Mouse (Mus musculus): ENCODE measurements around the gene Slc16a13. TPM values are rescaled to one million over a fixed set of nuclear protein-coding genes. Genes with fewer than 3 reads are reported as not detected.

Gene Slc16a13
- polyA plus RNA-seq, 1 experiment from 2014 or later: 14.9 TPM

- Histone ChIP-seq H3K27ac (replicated peaks) (peak within 1 kb of the TSS; percentile 49; the same call in 1 of the 2 replicates), H3K4me1 (peaks cover 62% of the 10 kb centered on the region), H3K36me3 (peaks cover 2% of the 10 kb centered on the region; the same call in 1 of the 2 replicates), H3K27me3 (peaks cover 39% of the 10 kb centered on the region), H3K9me3 (no peaks in the 10 kb centered on the region), H3K4me3 (peak within 1 kb of the TSS; percentile 32), H3K9ac (replicated peaks) (peak within 1 kb of the TSS; percentile 30), H3K4me2 (replicated peaks) (peak within 1 kb of the TSS; percentile 46)
- ATAC-seq (replicated peaks): no peak
- 2% methylated on average over 39 of the region's 39 CpGs for WGBS
Observed at GRCm38 (mm10) chr11:70229260-70230010, 8.6 kb upstream of the Slc16a13 start, which contains the start of gene Bcl6b. Gene Bcl6b, minus strand, starts transcription at chr11:70229798.

- no peaks in the 10 kb centered on the region for H3K9me3 ChIP-seq
- H3K4me2 ChIP-seq (replicated peaks): peak overlapping the region; percentile 46
- under 1% methylated on average over 19 of the region's 19 CpGs for WGBS
- no peaks in the 10 kb centered on the region for H3K36me3 ChIP-seq
- peaks cover 59% of the 10 kb centered on the region for H3K4me1 ChIP-seq
- ATAC-seq (replicated peaks): peak; percentile 41; the same call in 1 of the 2 replicates
- no peak overlapping the region for H3K27ac ChIP-seq (replicated peaks)
- H3K27me3 ChIP-seq: peaks cover 39% of the 10 kb centered on the region
- H3K9ac ChIP-seq (replicated peaks): peak overlapping the region; percentile 21; the same call in 1 of the 2 replicates
- H3K4me3 ChIP-seq: peak overlapping the region; percentile 32
Observed at GRCm38 (mm10) chr11:70228828-70229227, 8.0 kb upstream of the Slc16a13 start.

GRCm38 (mm10) chr11:70227661-70228245 lies 6.9 kb upstream of the Slc16a13 start:
- peak overlapping the region; percentile 5; the same call in 1 of the 2 replicates for H3K4me2 ChIP-seq (replicated peaks)
- no peaks in the 10 kb centered on the region for H3K36me3 ChIP-seq
- H3K4me3 ChIP-seq: 0 out of 2 replicates have a peak overlapping the region, but pooled peaks have one; percentile 36
- no peaks in the 10 kb centered on the region for H3K9me3 ChIP-seq
- ATAC-seq (replicated peaks): no peak
- peak overlapping the region; percentile 36; the same call in 1 of the 2 replicates for H3K27ac ChIP-seq (replicated peaks)
- H3K4me1 ChIP-seq: peaks cover 53% of the 10 kb centered on the region
- no peak overlapping the region for H3K9ac ChIP-seq (replicated peaks)
- peaks cover 39% of the 10 kb centered on the region for H3K27me3 ChIP-seq
- 86% methylated on average over 4 of the region's 4 CpGs for WGBS

DNA sequence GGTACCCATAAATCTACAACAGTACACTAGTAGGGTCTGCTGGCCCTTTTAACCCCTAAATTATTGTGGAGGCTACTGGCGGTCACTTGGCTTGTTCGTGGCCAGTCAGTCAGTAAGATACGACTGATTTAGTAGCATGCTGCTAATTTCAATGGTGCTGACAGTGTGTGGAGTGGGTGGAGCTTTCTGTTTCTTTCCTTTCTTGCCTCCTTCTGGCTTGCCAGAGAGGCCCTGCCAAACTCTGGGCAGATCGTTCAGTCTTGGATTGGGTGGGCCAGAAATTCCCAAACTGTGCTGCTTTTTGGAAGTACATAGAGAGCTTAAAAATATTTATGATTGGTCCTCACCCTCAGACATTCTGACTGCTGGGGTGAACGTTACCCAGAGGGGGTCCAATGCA lies 6.3 kb upstream of the Slc16a13 start:
- H3K9me3 ChIP-seq: no peaks in the 10 kb centered on the region
- peaks cover 55% of the 10 kb centered on the region for H3K4me1 ChIP-seq
- H3K4me3 ChIP-seq: peak overlapping the region; percentile 36
- peak; percentile 41; the same call in 1 of the 2 replicates for ATAC-seq (replicated peaks)
- H3K36me3 ChIP-seq: no peaks in the 10 kb centered on the region
- H3K4me2 ChIP-seq (replicated peaks): peak overlapping the region; percentile 46
- H3K27me3 ChIP-seq: peaks cover 39% of the 10 kb centered on the region
- peak overlapping the region; percentile 36 for H3K27ac ChIP-seq (replicated peaks)
- WGBS: 30% methylated on average over 5 of the region's 5 CpGs
- H3K9ac ChIP-seq (replicated peaks): peak overlapping the region; percentile 40; the same call in 1 of the 2 replicates

DNA sequence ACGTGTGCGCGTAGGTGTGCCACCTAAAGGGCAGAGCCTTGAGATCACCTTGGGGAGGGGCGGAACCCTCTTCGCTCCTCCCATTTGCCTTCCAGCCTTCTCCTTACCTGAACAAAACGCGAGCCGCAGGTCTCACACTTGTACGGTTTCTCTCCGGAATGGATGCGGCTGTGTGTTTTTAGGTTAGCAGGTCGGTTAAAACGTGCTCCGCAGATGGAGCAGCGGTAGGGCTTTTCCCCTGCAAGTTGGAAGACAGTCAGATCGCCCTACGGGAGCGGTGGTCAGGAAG lies 5.7 kb upstream of the Slc16a13 start:
- Histone ChIP-seq H3K9ac (replicated peaks) (peak overlapping the region; percentile 40), H3K4me2 (replicated peaks) (peak overlapping the region; percentile 46), H3K4me3 (peak overlapping the region; percentile 36), H3K9me3 (no peaks in the 10 kb centered on the region), H3K27me3 (peaks cover 39% of the 10 kb centered on the region), H3K27ac (replicated peaks) (peak overlapping the region; percentile 36; the same call in 1 of the 2 replicates), H3K4me1 (peaks cover 60% of the 10 kb centered on the region), H3K36me3 (no peaks in the 10 kb centered on the region)
- no peak for ATAC-seq (replicated peaks)
- WGBS: 8% methylated on average over 18 of the region's 18 CpGs

GRCm38 (mm10) chr11:70225798-70226601 lies 5.1 kb upstream of the Slc16a13 start:
- Histone ChIP-seq H3K9me3 (no peaks in the 10 kb centered on the region), H3K4me2 (replicated peaks) (peak overlapping the region; percentile 46), H3K36me3 (no peaks in the 10 kb centered on the region), H3K27ac (replicated peaks) (peak overlapping the region; percentile 36; the same call in 1 of the 2 replicates), H3K4me1 (peaks cover 62% of the 10 kb centered on the region), H3K27me3 (peaks cover 39% of the 10 kb centered on the region), H3K9ac (replicated peaks) (peak overlapping the region; percentile 40), H3K4me3 (peak overlapping the region; percentile 36)
- WGBS: 23% methylated on average over 27 of the region's 27 CpGs
- ATAC-seq (replicated peaks): no peak; the same call in 1 of the 2 replicates

DNA sequence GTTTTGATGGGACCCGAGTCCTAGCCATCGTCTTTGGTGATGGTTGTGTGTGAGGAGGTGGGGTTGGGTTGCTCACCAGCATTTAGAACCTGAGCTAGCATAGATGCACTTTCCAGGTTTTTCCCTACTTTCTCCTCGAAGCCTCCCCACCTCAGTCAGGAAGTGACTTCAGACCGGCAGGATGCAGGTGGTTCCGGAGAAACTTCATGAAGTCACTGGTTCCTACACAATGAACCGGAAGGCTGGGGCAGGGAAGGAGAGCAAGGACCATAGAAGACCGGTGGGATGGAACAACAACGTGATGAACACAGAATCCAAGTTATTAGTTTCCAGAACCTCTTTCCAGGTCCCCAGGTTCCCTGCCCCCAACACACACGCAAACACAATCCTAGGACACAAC lies 2.9 kb upstream of the Slc16a13 start:
- H3K4me1 ChIP-seq: peaks cover 55% of the 10 kb centered on the region
- H3K9me3 ChIP-seq: no peaks in the 10 kb centered on the region
- H3K27me3 ChIP-seq: peaks cover 17% of the 10 kb centered on the region
- H3K4me2 ChIP-seq (replicated peaks): no peak overlapping the region
- H3K36me3 ChIP-seq: no peaks in the 10 kb centered on the region
- no peak overlapping the region for H3K4me3 ChIP-seq
- H3K9ac ChIP-seq (replicated peaks): no peak overlapping the region
- WGBS: 95% methylated on average over 9 of the region's 9 CpGs
- no peak for ATAC-seq (replicated peaks)
- H3K27ac ChIP-seq (replicated peaks): no peak overlapping the region

DNA sequence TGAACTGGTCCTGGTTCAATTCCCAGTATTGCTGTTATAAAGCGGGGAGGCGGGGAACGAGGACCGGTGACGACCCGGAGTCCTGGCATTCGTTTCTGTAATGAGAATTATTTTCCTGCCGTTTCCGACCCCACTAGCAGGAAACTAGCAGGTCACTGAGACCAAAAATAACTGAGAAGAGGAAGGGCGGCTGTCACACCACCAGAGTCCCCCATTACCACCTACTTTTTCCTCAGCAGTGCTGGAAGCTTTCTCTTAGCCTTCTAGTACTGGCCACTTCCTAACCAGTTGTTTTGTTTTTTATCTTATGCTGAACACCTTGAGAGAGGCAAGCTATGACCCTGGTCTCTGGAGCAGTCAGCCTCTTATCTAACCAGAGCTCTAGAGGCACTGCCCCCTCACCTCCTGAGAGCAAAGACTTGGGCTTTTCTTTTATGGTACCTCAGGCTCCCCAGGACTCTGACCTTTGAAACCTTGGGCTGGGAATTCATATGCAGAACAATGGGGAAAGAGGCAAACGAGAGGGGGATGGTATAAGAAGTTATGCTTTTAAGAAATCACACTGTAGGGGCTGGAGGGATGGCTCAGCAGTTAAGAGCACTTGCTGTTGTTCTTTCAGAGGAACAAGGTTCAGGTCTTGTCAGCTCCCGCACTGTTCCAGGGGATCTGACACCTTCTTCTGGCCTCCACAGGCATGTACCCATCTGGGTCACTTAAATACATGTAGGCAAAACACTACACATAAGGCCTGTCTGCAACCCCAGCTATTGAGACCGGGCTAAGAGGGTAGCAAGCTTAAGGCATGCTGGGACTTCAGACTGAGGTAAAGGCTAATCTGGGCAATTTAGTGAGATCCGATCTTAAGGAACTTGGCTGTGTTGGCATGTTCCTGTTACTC lies 988 bp upstream of the Slc16a13 start:
- peaks cover 42% of the 10 kb centered on the region for H3K4me1 ChIP-seq
- H3K4me2 ChIP-seq (replicated peaks): peak overlapping the region; percentile 82
- H3K9me3 ChIP-seq: no peaks in the 10 kb centered on the region
- ATAC-seq (replicated peaks): no peak
- peak overlapping the region; percentile 93 for H3K27ac ChIP-seq (replicated peaks)
- H3K27me3 ChIP-seq: peaks cover 8% of the 10 kb centered on the region; the same call in 1 of the 2 replicates
- H3K4me3 ChIP-seq: peak overlapping the region; percentile 64
- H3K9ac ChIP-seq (replicated peaks): peak overlapping the region; percentile 72
- H3K36me3 ChIP-seq: no peaks in the 10 kb centered on the region; the same call in 1 of the 2 replicates
- WGBS: 8% methylated on average over 14 of the region's 14 CpGs

DNA sequence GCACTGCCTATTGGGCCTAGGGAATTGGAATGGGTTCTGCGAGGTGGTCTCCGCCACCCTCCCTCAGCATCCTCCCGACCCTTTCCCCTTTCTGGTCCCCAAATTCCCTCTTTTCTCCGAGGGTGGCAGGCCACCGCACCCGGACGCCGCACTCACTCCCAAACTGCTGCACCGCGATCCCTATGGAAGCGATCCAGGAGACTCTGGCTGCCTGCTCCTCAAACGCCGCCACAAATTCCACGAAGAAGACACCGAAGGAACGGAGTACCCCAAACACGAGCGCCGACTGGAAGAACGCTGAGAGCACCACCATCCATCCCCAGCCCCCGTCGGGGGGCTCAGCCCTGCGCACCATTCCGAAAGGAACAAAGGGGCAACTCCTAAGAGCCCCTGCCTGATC lies 541 bp downstream of the Slc16a13 start:
- peak; percentile 4; the same call in 1 of the 2 replicates for ATAC-seq (replicated peaks)
- no peaks in the 10 kb centered on the region for H3K9me3 ChIP-seq
- peak overlapping the region; percentile 93 for H3K27ac ChIP-seq (replicated peaks)
- peaks cover 3% of the 10 kb centered on the region; the same call in 1 of the 2 replicates for H3K36me3 ChIP-seq
- peaks cover 17% of the 10 kb centered on the region for H3K27me3 ChIP-seq
- peak overlapping the region; percentile 82 for H3K4me2 ChIP-seq (replicated peaks)
- peaks cover 30% of the 10 kb centered on the region for H3K4me1 ChIP-seq
- peak overlapping the region; percentile 77 for H3K9ac ChIP-seq (replicated peaks)
- WGBS: under 1% methylated on average over 24 of the region's 24 CpGs
- H3K4me3 ChIP-seq: peak overlapping the region; percentile 64

- Histone ChIP-seq H3K4me1 (peaks cover 31% of the 10 kb centered on the region), H3K4me2 (replicated peaks) (peak overlapping the region; percentile 82), H3K27ac (replicated peaks) (peak overlapping the region; percentile 93), H3K9ac (replicated peaks) (peak overlapping the region; percentile 77), H3K36me3 (peaks cover 3% of the 10 kb centered on the region; the same call in 1 of the 2 replicates), H3K9me3 (no peaks in the 10 kb centered on the region), H3K4me3 (peak overlapping the region; percentile 64), H3K27me3 (peaks cover 22% of the 10 kb centered on the region)
- 56% methylated on average over 7 of the region's 7 CpGs for WGBS
- ATAC-seq (replicated peaks): no peak
Observed at GRCm38 (mm10) chr11:70219873-70220272, 991 bp downstream of the Slc16a13 start.
